Mouse (Mus musculus) ES-E14 (cell line): ENCODE data around the gene Nol12.

ENCODE experiments used
- CHD2 ChIP-seq: IDR thresholded peaks from 2 replicates; pipeline ENCODE4 v1.6.1; 2014; ENCODE audit warnings: mild to moderate bottlenecking, low read depth, low read length, inconsistent platforms
- HCFC1 ChIP-seq: IDR thresholded peaks from 2 replicates; pipeline ENCODE4 v1.6.1; 2012; ENCODE audit warnings: low read length, inconsistent platforms, borderline replicate concordance; ENCODE audit not compliant: insufficient read depth
- MAFK ChIP-seq: IDR thresholded peaks from 2 replicates; pipeline ENCODE4 v1.6.1; 2014; ENCODE audit warnings: mild to moderate bottlenecking, low read depth, low read length, inconsistent platforms; ENCODE audit not compliant: insufficient read depth
- ZC3H11A ChIP-seq: IDR thresholded peaks from 2 replicates; pipeline ENCODE4 v1.6.1; 2012; ENCODE audit warnings: low read depth, mild to moderate bottlenecking, inconsistent platforms, low read length, borderline replicate concordance
- ZNF384 ChIP-seq: IDR thresholded peaks from 2 replicates; pipeline ENCODE4 v1.6.1; 2012; ENCODE audit warnings: low read depth, low read length, inconsistent platforms

DNA sequence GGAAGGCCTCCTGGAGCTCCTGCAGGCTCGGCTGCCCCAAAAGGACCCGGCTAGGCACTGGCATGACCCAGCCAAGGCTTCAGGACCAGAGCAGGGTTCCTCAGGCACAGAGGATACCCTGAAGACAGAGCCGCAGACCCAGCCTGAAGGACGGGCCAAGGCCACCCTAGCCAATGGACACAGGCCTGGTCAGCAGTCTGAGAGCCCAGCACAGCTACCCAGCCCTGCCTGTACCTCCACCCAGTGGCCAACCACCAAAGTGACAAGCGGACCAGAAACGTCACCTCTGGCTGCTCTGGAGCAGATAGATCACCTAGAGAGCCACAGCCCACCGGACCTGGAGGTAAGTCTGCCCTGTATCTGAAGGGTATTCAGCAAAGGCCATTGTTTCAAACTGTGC is 39.2 kb downstream of the Nol12 start:
- TF ChIP-seq ZNF384, result no peak
- TF ChIP-seq CHD2, result no peak
- no peak for TF ChIP-seq HCFC1
- no peak for TF ChIP-seq MAFK
- TF ChIP-seq ZC3H11A, result no peak
